Comparison of ENCODE assay signal across 14 mouse cellular contexts in genomic region chrX:13661063-13661462, GRCm38 (mm10). TPM values are rescaled to one million over a fixed set of nuclear protein-coding genes. Genes with fewer than 3 reads are reported as not detected.
"Had no signal": no experiment of that assay in that cellular context is flagged by ENCODE, and none has a peak within 500 bp of the region (broad histone marks: within the 10 kb centered on the region; RNA-seq: fewer than 3 reads in every experiment).

Gpr82 (plus strand) TSS chrX:13661363.

- DNase-seq: left cerebral cortex, postnatal 4 days; liver; liver, embryonic 13.5 days; liver, postnatal 0 days; lung, adult 18-20 months; lung, adult 2 months; lung, embryonic 14.5 days; lung, postnatal 10 days; lung, postnatal 14 days; lung, postnatal 36 days; lung, postnatal 4 days; midbrain, embryonic 14.5 days had no signal

RNA-seq across cellular contexts. Expression of gene Gpr82, which starts in this region (rescaled TPM):
- polyA plus RNA-seq: liver, adult 2 months; liver, embryonic 13.5 days; liver, embryonic 14.5 days; liver, postnatal 0 days had no signal
